Mouse (Mus musculus) kidney, postnatal 14 days (tissue): ENCODE results near the gene Mthfd1.

Source experiments
- DNase-seq: peaks from one replicate; pipeline ENCODE4 v3.0.0; 2022; ENCODE audit warnings: mixed read lengths

The Mthfd1 gene

DNA sequence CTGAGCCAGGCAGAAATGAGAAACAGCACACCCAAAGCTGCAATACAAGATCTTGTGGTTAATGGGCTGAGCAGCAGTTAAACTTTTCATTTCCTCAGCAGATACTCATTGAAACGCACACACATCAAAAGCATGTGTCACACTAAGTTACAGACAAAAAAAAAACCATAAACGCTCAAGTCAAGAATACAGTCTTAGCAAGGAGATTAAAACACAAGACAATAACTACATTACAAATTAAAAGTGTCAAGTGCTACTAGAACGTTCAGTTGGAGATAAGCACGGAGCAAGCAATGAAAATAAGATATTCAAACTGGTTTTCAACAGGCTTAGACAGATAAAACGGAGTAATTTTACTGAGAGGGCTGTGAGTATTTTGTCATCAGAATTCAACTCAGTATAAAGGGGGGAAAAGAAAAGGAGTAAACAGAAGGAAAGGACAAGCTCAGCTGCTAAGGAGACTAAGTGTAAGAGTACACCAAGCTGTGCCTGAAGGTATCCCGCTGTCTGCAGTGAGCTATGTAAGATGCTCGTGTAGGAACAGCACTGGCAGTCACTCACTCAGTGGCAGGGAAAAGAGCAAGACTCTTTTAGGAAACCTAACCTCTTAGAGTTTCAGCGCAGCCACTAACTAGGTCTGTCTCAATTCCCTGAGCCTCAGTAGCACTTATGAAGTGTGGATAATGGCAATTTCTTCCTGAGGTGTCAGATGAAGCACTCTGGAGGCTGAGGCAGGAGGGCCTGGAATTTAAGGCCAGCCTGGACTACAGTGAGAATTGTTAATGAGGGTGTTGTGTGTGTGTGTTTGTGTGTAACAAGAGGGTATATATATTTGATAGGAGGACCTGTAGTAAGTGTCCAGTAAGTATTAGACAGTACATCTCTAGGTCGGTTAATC is 106.6 kb downstream of the Mthfd1 start:
- DNase-seq: no peak

DNA sequence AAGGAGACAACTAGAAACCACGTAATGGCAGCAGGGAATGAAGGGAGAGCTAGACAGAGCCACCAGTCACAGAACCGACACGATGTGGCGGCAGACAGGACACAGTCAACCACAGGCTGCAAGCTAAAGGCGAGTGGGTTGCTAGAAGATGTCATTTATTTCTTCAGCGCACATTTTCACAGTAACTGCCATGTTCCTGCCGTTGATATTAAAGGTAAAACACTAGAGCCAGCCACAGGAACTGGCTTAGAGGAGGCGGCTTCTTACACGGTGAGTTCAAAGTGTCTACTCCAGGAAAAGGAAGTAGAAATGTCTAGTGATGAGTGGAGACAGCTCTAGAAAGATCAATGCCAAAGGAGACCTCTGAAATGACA is 107.2 kb downstream of the Mthfd1 start:
- no peak for DNase-seq

DNA sequence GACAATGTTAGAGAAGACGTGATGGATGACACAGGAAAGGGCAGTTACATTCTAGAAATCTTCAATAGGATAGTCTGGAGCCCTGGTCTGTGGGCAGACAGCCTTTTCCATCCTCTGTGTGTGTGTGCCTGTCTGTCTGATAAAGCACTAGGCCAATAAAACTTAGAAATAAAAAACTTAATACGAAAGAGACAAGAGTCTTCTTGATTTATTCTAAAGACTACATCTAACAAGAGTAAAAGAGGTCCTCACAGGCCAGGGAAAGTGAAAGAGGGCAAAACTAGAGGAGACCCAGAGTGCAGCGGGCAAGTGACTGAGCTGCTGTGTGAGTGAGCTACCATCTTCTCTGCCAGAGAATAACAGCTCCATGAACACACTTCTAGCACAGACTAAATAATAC is 111.2 kb downstream of the Mthfd1 start:
- no peak for DNase-seq

DNA sequence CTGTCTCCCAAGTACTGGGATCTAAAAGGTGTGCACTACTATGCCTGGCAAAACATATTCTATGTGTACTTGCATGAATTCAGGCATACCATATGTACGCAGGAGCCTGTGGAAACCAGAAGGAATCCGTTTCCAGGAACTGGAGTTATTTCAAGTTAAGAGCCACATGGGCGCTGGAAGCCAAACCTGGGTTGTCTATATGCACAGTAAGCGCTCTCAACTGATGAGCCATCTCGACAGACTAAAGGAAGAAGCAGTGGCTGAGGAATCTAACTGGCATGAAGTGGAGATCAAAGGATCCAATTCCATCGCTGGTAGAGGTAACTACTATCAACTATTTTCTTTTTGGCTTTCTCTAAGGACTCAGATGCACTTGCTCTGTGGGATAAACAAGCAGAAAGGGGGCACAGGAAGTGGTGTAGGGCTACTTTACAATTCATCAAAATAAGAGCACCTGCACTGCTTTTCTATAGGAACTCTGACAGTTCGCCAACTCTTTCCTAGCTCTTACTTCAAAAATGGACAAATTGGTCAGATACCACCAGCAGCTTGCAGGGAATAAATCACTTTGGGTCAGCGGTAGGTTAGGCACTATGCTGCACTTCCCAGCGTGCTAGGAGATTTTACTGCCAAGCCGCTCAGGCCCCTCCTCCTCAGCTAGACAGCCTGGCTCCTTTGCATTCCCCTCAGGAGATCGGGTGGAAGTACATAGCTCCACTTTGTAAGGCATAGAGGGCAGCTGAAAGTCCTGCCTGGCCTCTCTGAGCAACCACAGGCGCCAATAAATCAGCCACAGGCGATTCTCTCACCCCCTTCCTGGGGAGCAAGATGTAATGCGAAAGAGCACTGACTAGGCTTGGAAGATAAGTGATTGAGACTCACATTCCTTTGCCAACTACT is 112.2 kb downstream of the Mthfd1 start:
- peak; percentile 56 for DNase-seq

DNA sequence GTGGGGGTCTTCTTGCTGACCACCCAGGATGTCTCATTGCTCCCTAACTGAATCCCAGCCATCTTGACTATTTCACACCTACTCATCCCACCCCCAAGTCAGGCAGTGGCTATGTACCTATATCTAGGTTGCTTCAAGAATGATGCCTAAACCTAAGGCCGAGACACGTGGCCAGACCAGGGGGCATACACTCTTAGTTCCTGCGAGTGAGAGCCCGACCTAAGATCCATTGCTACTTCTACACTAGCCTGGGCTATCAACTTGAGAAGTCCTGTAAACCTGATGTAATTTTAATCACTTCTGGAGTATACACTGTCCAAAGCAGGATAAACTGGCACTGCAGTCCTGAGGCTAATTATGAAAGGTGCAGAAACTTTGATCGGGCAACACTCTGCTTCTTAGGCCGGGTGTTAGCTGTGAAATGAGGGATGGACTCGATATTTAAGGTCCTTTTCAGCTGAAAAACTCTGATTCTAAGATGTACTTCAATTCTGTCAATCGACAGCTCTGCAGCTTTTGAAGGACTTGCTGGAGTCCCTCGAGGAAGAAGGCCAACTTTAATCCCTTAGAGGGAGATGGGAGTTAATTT is 113.2 kb downstream of the Mthfd1 start:
- no peak for DNase-seq

DNA sequence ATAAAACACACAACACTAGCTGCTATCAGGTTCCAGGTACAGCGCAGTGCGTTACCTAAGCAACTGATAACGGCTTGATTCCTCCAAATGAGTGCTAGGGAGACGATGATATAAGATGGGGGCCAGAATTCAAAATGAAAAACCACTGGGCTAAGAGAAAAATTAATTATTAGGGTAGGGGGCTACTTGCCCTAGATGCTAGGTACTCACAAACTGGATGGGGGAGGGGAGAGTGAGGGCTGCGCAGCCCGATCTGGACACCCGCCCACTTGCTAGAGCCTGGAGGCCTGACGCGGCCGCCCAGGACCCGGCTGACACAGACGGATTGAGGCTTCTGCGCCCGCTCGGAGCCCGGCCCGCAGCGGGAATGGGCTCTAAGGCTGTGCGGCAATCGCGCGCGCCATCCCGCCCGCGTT is 113.7 kb downstream of the Mthfd1 start:
- no peak for DNase-seq
